Mouse (Mus musculus) ES-Bruce4 (cell line): Measurements from ENCODE around the gene Raly. TPM values are rescaled to one million over a fixed set of nuclear protein-coding genes. Genes with fewer than 3 reads are reported as not detected.

ENCODE experiments used
- H3K27ac ChIP-seq: 2 replicates; pipeline ENCODE4 v1.5.1; 2012; ENCODE audit warnings: low read length, inconsistent platforms; ENCODE audit not compliant: insufficient read depth
- H3K27me3 ChIP-seq: 2 replicates; pipeline ENCODE4 v1.6.1; 2012; ENCODE audit warnings: mild to moderate bottlenecking, low read length, inconsistent platforms; ENCODE audit not compliant: control insufficient read depth, poor library complexity, insufficient read depth, severe bottlenecking
- H3K36me3 ChIP-seq: 2 replicates; pipeline ENCODE4 v1.6.1; 2012; ENCODE audit warnings: inconsistent platforms, mild to moderate bottlenecking, low read length, moderate library complexity; ENCODE audit not compliant: control insufficient read depth, poor library complexity, insufficient read depth, severe bottlenecking
- H3K4me1 ChIP-seq: one replicate; pipeline ENCODE4 v1.8.1; 2011; ENCODE audit warnings: low read length; ENCODE audit not compliant: control insufficient read depth, insufficient read depth
- H3K4me3 ChIP-seq: 2 replicates; pipeline ENCODE4 v1.5.1; 2011; ENCODE audit warnings: low read depth, mild to moderate bottlenecking, low read length
- H3K9ac ChIP-seq: 2 replicates; pipeline ENCODE4 v1.6.1; 2012; ENCODE audit warnings: low read depth, mild to moderate bottlenecking, inconsistent platforms; ENCODE audit not compliant: poor library complexity, severe bottlenecking
- H3K9me3 ChIP-seq: replicated peaks from 2 replicates; pipeline ENCODE4 v1.6.1; 2012; ENCODE audit warnings: mild to moderate bottlenecking, low read length, inconsistent platforms; ENCODE audit not compliant: control insufficient read depth, poor library complexity, insufficient read depth, severe bottlenecking
- CTCF ChIP-seq: IDR thresholded peaks from one replicate; pipeline ENCODE4 v1.8.1; 2011; ENCODE audit warnings: low read depth, low read length
- EP300 ChIP-seq: IDR thresholded peaks from 2 replicates; pipeline ENCODE4 v1.6.1; 2011; ENCODE audit warnings: low read depth, low read length; ENCODE audit not compliant: insufficient read depth
- POLR2A ChIP-seq: IDR thresholded peaks from one replicate; pipeline ENCODE4 v1.8.1; 2011; ENCODE audit warnings: low read length; ENCODE audit not compliant: insufficient read depth
- polyA plus RNA-seq: library from polyadenylated mRNA; stranded (reverse); fragments of >200 nt; gene quantifications from 2 replicates; pipeline ENCODE4 v1.2.4, GENCODE M21; 2011; ENCODE audit warnings: low read depth; ENCODE audit not compliant: missing spikeins, insufficient read depth, insufficient read length

Raly gene
- polyA plus RNA-seq, 1 experiment, result 241 TPM

GRCm38 (mm10) chr2:154868106-154868505, 77.2 kb downstream of the Raly start:
- Histone ChIP-seq H3K27me3 (no peaks in the 10 kb centered on the region), H3K36me3 (peaks cover 83% of the 10 kb centered on the region), H3K4me3 (no peak overlapping the region), H3K9ac (no peak overlapping the region), H3K9me3 (no peaks in the 10 kb centered on the region), H3K27ac (peak overlapping the region; percentile 67), H3K4me1 (no peaks in the 10 kb centered on the region)
- no peak for TF ChIP-seq POLR2A
- TF ChIP-seq EP300, result no peak
- no peak for TF ChIP-seq CTCF

- Histone ChIP-seq H3K9ac (no peak overlapping the region), H3K4me1 (no peaks in the 10 kb centered on the region), H3K27me3 (no peaks in the 10 kb centered on the region), H3K4me3 (no peak overlapping the region), H3K36me3 (peaks cover 82% of the 10 kb centered on the region), H3K9me3 (no peaks in the 10 kb centered on the region), H3K27ac (peak overlapping the region; percentile 67)
- TF ChIP-seq POLR2A (no peak), CTCF (no peak), EP300 (no peak)
These were observed 79.2 kb downstream of the Raly start for GRCm38 (mm10) chr2:154869954-154870641.

GRCm38 (mm10) chr2:154876621-154877020, 85.7 kb downstream of the Raly start:
- Histone ChIP-seq H3K27ac (no peak overlapping the region; the same call in 1 of the 2 replicates), H3K9ac (no peak overlapping the region), H3K4me1 (no peaks in the 10 kb centered on the region), H3K36me3 (peaks cover 87% of the 10 kb centered on the region), H3K27me3 (no peaks in the 10 kb centered on the region), H3K9me3 (no peaks in the 10 kb centered on the region), H3K4me3 (no peak overlapping the region)
- TF ChIP-seq CTCF (no peak), EP300 (no peak), POLR2A (no peak)

GRCm38 (mm10) chr2:154891585-154891984, 100.7 kb downstream of the Raly start:
- H3K9ac ChIP-seq, result peak overlapping the region; percentile 92
- H3K27ac ChIP-seq, result peak overlapping the region; percentile 27
- no peaks in the 10 kb centered on the region for H3K9me3 ChIP-seq
- H3K27me3 ChIP-seq, result no peaks in the 10 kb centered on the region
- peak overlapping the region; percentile 88 for H3K4me3 ChIP-seq
- H3K4me1 ChIP-seq, result no peaks in the 10 kb centered on the region
- no peak for TF ChIP-seq POLR2A
- TF ChIP-seq CTCF, result no peak
- no peak for TF ChIP-seq EP300
- H3K36me3 ChIP-seq, result peaks cover 51% of the 10 kb centered on the region

GRCm38 (mm10) chr2:154892201-154893044, 101.5 kb downstream of the Raly start, which contains the start of gene Eif2s2:
TSS of gene Eif2s2 (minus strand) at chr2:154892935.
- peak within 1 kb of the TSS; percentile 92 for H3K9ac ChIP-seq
- H3K9me3 ChIP-seq, result no peaks in the 10 kb centered on the region
- TF ChIP-seq POLR2A (peak; percentile 84), CTCF (no peak), EP300 (peak; percentile 44; the same call in 1 of the 2 replicates)
- H3K4me1 ChIP-seq, result no peaks in the 10 kb centered on the region
- peak within 1 kb of the TSS; percentile 82 for H3K27ac ChIP-seq
- no peaks in the 10 kb centered on the region for H3K27me3 ChIP-seq
- peak within 1 kb of the TSS; percentile 88 for H3K4me3 ChIP-seq
- peaks cover 43% of the 10 kb centered on the region for H3K36me3 ChIP-seq
